Mouse (Mus musculus) frontal cortex, adult (tissue): ENCODE results near the gene Gse1.

Experiments used
- ATAC-seq: cut with Nextera tagmentation; 2 replicates; pipeline ENCODE4 v1.9.2; 2017; ENCODE audit warnings: mild to moderate bottlenecking, moderate library complexity, mixed read lengths; ENCODE audit not compliant: low TSS enrichment

Gse1 gene

DNA sequence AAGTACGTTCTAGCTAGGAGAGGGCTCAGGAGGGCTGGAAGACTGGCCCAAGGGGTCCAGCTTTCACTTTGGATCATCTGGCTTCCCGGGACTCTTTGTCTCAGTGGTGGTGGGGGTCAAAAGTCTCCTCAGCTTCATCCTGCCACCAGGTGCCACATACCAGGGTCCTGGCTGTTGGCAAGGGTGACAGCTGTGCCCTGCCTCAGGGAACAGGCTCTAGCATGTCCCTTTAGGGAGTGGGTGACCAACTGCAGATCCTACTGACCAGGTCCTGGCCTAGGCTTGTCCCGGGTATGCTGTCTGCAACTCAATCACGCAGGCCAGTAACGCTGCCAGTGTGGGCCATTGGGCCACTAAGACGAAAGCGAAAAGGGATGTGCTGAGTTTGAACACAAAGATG lies 15.7 kb upstream of the Gse1 start:
- ATAC-seq, result no peak

DNA sequence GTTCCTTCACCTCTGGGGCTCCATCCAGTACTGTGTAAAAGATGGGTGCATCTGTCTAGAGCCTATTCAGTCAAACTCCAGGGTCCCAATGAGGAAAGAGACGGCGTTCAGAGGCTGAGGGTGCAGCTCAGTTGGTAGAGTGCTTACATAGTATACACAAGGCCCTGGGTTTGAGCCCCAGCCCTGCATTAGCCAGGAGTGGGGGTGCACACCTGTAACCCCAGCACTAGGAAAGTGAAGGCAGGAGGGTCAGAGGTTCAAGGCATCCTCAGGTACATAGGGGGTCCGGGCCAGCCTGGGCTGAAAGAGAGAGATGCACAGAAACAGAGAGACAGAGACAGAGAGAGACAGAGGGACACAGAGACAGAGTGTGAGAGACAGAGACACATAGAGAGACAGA lies 15.0 kb upstream of the Gse1 start:
- ATAC-seq, result no peak

GRCm38 (mm10) chr8:120213939-120214338 lies 14.3 kb upstream of the Gse1 start:
- no peak for ATAC-seq

GRCm38 (mm10) chr8:120215416-120216141 lies 12.7 kb upstream of the Gse1 start:
- ATAC-seq, result no peak

DNA sequence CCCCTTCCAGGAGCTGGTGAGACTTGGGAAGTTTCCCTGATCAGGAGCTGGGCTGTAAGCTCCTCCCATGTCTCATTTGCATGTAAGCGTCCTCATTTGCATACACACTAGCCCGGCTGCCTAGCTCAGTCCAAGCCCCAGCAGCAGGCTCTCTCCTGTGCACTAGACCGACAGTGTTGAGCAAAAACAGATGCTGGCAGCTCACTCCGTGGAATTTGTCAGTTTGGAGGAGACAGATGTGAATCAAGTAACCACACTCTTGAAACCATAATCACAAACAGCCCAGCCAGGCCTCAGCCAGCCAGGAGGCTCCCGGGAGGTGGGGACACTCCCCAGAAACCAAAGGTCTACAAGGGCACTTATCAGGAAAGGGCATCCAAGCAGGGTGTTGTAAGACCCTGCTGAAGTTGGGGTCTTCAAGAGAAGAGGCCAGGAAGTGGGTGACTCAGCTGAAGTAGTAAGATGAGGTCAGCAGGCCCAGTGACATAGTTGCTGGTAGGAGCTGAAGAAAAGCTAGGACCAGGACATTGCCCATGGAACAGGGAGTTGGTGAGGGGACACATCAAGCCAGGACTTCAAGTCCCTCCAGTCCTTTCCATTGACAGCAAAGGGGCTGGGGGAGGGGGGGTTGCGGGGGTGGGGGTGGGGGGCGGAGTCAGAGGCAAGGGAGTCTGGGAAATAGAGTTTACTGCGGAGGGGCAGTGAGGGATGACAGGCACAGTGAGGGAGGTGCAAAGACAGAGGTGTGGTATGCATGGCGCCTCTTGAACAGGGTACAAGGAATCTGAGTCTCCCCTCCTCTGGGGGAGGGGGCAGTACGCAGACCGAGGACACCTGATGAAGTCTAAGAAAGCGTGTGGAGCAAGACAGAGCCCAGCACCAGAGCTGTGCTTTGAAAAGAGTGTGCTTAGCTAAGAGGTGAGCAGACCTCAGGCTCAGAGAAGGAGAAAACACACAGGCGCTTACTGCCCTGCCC lies 11.1 kb upstream of the Gse1 start:
- peak; percentile 91 for ATAC-seq

DNA sequence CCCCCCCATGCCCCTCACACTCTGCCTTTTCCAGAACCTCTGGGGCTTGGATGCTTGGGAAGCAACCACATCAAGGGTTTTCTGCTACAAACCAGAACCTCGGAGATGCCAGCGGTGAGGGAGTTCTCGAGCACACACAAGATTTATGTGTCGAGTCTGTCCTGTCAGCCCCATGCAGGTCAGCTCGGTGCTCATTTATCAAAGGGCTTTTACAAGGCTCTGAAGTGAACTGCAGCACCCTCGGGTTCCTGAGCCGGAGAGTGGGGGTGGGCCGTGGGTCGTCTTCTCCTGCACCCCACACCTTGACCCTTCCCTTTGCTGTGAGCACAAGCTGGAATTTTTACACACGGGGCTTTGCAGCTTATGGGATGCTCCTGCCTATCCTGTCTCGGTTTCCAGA lies 5.7 kb upstream of the Gse1 start:
- ATAC-seq, result no peak

DNA sequence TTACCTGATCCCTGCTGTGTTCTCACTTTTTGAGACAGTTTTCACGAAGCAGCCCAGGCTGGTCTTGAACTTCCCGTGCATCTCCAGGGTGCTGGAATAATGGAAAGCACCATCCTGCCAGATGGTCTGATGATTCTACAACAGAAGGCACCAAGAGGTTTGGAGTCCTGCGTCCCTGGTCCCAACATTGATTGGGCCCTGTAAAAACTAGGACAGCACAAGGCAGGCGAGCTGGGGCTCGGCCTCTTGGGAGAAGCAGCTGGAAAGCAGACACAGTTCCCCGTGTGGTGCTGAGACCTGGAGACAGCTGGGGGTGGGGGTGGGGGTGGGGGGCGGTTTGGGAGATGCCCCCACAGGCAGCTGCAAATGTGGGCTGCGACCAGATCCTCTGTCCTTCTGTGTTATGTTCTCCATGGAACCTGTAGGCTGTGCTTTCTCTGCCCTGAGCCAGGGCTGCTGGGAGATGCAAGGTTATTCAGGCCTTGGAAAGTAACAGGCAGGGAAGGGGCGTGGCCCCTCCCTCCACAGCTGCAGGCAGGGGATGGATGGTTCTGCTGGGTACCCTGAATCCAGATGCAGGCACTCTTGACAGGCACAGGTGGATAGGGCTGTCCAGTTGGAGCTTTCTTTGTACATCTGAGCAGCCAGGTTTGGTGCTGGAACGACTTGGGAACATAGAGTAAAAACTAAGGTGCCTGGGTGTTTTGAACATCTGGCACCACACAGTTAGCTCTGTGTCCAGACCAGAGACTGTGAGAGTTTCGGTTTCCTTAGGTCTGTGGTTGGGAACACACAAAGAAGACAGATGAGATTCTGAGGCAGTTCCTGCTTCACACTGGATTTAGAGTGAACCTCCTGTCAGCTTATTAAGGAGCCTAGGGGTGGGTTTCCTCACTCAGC lies 3.5 kb upstream of the Gse1 start:
- ATAC-seq, result no peak

DNA sequence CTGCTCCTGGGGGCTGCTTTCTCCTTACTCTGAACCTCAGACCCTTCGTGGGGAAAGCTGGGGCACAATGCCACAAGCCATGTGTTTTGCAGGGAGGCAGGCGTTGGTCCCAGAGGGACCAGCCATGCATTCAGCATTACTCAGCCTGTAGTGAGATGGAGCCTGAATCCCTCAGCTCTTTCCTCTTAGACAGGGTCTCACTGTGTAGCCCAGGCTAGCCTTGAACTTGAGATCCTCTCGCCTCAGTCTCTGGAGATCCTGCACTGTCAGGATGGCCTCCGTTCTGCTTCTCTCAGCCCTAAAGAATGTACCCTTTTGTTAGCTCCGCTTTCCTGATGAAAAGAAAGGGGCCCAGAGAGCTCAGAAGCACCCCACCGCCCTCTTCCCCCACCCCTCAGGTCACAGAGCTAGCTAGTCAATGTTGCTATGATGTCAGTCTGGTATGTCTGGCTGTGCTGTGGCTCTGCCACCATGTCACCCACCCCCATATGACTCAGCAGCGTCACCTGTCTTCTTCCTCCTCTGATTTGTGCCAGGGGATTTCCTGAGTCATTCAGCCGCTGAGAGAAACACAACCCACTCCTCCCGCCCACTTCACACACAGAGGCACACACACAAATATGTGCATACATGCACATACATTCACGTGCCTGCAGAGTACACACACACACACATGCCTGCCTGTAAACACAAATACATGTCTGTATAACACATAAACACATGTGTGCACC lies 2.7 kb upstream of the Gse1 start:
- peak; percentile 58 for ATAC-seq

DNA sequence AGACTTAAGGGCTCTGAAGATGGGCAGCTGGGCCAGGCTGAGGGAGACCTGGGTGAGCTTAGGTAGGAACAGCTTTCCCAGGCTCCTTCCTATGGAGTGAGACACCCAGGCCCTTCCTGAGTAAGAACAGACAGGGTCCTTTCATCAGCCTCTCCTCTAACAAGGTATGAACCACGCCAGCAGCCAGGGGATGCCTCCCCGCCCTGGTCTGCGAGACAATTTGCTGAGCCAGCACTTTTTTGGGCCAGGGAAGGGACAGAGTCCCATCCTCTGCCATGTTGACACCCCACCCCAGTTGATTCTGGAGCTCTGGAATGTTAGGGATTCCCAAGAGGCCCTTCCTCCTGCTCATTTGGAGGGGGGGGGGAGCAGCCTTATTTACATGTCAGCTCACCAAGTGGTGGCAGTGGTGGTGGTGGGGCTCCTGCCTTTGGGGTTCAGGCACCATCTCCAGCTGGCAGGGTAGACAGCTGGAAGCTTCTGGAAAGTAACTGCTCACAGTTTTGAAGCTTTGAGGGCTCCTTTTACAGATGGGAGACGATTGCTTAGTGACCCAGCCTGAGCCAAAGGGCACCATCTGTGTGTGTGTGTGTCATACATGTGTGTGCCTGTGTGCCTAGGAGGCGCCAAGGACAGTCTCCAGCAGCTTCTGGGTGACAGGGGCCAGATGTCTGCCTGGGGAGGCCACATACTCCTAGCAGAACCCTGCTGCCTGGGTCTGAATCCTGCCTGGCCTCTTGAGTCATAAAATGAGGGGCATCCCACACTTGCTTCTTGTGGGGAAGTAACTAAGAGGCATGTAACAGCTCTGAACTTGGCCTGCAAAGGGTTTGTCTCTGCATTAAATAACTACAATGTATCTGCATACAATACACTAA lies 1.3 kb upstream of the Gse1 start:
- no peak for ATAC-seq

- ATAC-seq, result no peak
These were observed 729 bp upstream of the Gse1 start for GRCm38 (mm10) chr8:120227578-120227876.

DNA sequence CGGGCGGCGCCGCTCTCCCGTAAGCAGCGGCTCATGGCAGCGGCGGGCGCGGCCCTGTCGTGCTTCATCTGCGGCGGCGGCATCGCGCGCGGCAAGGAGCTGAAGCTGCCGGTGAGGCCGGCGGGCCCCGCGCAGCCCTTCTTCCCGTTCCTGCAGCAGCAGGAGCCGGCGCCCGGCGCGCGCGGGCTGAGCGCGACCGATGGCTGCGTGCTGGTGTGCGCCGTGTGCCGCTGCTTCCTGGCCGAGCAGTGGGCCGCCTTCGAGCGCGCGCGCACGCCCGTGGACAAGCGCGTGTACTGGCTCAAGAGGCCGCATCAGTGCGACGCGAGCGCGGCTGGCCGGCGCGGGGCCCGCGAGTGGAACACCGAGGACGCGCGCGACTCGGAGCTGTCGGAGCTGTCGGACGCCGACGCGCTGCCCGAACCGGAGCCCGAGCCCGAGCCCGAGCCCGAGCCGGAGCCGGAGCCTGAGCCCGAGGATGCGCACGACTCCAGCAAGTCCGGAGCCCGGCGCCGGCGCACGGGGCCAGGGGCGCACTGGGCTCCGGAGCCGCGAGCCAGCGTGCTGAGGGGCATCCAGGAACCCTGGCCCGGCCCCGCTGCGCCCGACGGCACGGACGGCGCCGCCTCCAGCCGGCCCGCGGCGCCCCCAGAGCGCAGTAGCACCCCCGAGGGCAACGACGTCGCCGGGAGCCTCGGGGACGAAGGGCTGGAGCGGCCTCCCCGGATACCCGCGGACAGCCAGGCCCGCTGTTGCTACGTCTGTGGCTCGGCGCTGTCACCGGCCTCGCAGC lies 721 bp downstream of the Gse1 start:
- ATAC-seq, result peak; percentile 42

DNA sequence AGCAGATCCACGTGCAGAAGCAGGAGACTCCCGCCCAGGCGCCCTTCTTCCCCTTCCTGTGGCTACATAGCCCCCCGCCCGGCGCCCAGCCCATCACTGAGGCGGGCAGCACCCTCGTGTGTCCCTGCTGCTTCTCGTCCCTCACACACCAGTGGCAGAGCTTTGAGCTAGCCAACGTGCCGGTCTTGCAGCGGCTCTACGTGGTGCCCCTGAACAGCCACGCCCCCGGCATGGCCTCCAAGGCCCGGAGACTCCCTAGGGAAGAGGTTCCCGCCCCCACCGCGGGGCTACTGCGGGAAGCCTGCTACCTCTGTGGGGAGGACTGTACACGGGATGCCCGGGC lies 1.3 kb downstream of the Gse1 start:
- ATAC-seq, result no peak

GRCm38 (mm10) chr8:120230081-120230480 lies 1.8 kb downstream of the Gse1 start:
- no peak for ATAC-seq

GRCm38 (mm10) chr8:120230715-120231614 lies 2.7 kb downstream of the Gse1 start:
- ATAC-seq, result no peak

- no peak for ATAC-seq
These were observed 3.6 kb downstream of the Gse1 start for GRCm38 (mm10) chr8:120231870-120232269.

- no peak for ATAC-seq
These were observed 4.1 kb downstream of the Gse1 start for GRCm38 (mm10) chr8:120232398-120232797.

DNA sequence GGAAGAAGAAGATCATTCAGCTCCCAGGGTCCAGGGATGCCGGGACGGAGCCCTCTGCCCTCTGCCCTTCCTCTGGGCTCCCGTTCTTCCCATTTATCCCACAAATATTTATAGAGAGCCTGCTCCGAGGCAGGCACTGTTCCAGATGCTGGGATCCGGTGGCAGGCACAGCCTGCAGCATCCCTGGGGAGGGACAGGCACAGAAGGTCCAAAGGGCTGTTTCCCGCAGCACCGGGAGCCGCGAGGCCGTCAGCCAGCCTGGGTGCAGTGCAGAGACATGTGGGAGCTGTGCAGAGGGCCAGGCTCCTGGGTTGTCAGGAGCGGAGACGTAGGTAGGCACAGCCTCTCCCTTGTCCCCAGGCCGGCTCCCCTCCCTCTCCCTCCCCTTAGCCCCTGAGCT lies 4.7 kb downstream of the Gse1 start:
- no peak for ATAC-seq

GRCm38 (mm10) chr8:120234457-120234856 lies 6.2 kb downstream of the Gse1 start:
- ATAC-seq, result no peak

- ATAC-seq, result peak; percentile 27; the same call in 1 of the 2 replicates
These were observed 6.6 kb downstream of the Gse1 start for GRCm38 (mm10) chr8:120234866-120235265.
